Mouse (Mus musculus): ENCODE data around the gene Dram1.

- TF ChIP-seq POLR2A (IDR thresholded peaks at IDR 0.05; ENCODE audit: low read depth, low read length): no peak
- TF ChIP-seq CTCF (IDR thresholded peaks at IDR 0.05; ENCODE audit: extremely low read depth, insufficient read depth, insufficient read length, insufficient replicate concordance): no peak
Measured at GRCm38 (mm10) chr10:88349800-88350199, 29.1 kb downstream of the Dram1 start.
